Mouse (Mus musculus): ENCODE results near the gene Acbd3. TPM values are rescaled to one million over a fixed set of nuclear protein-coding genes. Genes with fewer than 3 reads are reported as not detected.

Gene Acbd3
- polyA plus RNA-seq, 2 experiments, result 7.2 to 9.8 TPM

GRCm38 (mm10) chr1:180771722-180772121 lies 45.9 kb downstream of the Acbd3 start:
- no peak overlapping the region for H3K4me2 ChIP-seq (ENCODE audit: low read depth)
- no peaks in the 10 kb centered on the region; the same call in 1 of the 2 replicates for H3K27me3 ChIP-seq (ENCODE audit: control insufficient read depth, insufficient read depth, low read length)
- DNase-seq (ENCODE audit: low read depth in 3 of 3, low spot score in 3 of 3) (no peak), ATAC-seq (ENCODE audit: insufficient read depth) (no peak)
- TF ChIP-seq EP300 (IDR thresholded peaks at IDR 0.05; ENCODE audit: low read depth), result no peak
- no peak for TF ChIP-seq CTCF (IDR thresholded peaks at IDR 0.05; ENCODE audit: low read depth)
- no peak overlapping the region for H3K9ac ChIP-seq (replicated peaks)
- 25% methylated on average over 4 of the region's 4 CpGs for WGBS (ENCODE audit: insufficient replicate concordance)
- no peak overlapping the region for H3K27ac ChIP-seq
- H3K4me3 ChIP-seq (ENCODE audit: insufficient read depth in 1 of 2, low read depth in 2 of 2, low read length in 2 of 2), result no peak overlapping the region
- no peaks in the 10 kb centered on the region for H3K36me3 ChIP-seq (replicated peaks; ENCODE audit: control insufficient read depth, insufficient read depth, low read depth)
- peaks cover 0 to 11% of the 10 kb centered on the region in 2 experiments; a peak in 2 of 4 replicates for H3K4me1 ChIP-seq (replicated peaks; ENCODE audit: control insufficient read depth in 2 of 2, insufficient read depth in 2 of 2, low read length in 1 of 2)
- H3K9me3 ChIP-seq (ENCODE audit: control insufficient read depth, low read length), result peaks cover 3% of the 10 kb centered on the region

DNA sequence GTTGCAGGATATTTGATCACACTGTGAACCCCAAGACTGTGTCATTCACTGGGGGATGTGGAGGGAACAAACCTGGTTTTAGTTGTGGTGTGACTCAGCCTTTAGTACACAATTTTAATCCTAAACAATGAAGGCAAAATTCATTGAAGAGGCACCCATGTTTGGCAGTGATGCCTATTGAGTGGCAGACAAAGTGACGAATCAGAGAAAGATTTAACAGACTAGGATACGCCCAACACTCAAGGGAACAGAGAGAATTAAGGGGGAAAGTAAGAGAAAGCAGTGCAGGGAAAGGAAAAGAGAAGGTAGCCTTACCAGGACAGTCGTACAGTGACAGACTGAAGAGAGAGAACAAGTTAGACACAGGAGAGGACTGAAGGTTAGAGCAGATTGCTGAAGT lies 46.4 kb downstream of the Acbd3 start:
- Histone ChIP-seq H3K27me3 (ENCODE audit: control insufficient read depth, insufficient read depth, low read length) (no peaks in the 10 kb centered on the region), H3K9me3 (ENCODE audit: control insufficient read depth, low read length) (peaks cover 3% of the 10 kb centered on the region), H3K4me2 (ENCODE audit: low read depth) (no peak overlapping the region), H3K36me3 (replicated peaks; ENCODE audit: control insufficient read depth, insufficient read depth, low read depth) (no peaks in the 10 kb centered on the region), H3K27ac (no peak overlapping the region), H3K9ac (replicated peaks) (no peak overlapping the region), H3K4me3 (ENCODE audit: insufficient read depth in 1 of 2, low read depth in 2 of 2, low read length in 2 of 2) (no peak overlapping the region), H3K4me1 (replicated peaks; ENCODE audit: control insufficient read depth in 2 of 2, insufficient read depth in 2 of 2, low read length in 1 of 2) (peaks cover 0 to 14% of the 10 kb centered on the region in 2 experiments; a peak in 2 of 4 replicates)
- ATAC-seq (ENCODE audit: insufficient read depth) (no peak), DNase-seq (ENCODE audit: low read depth in 3 of 3, low spot score in 3 of 3) (no peak)
- WGBS (ENCODE audit: insufficient replicate concordance), result 77% methylated on average over 3 of the region's 3 CpGs
- TF ChIP-seq EP300 (IDR thresholded peaks at IDR 0.05; ENCODE audit: low read depth) (no peak), CTCF (IDR thresholded peaks at IDR 0.05; ENCODE audit: low read depth) (no peak)

DNA sequence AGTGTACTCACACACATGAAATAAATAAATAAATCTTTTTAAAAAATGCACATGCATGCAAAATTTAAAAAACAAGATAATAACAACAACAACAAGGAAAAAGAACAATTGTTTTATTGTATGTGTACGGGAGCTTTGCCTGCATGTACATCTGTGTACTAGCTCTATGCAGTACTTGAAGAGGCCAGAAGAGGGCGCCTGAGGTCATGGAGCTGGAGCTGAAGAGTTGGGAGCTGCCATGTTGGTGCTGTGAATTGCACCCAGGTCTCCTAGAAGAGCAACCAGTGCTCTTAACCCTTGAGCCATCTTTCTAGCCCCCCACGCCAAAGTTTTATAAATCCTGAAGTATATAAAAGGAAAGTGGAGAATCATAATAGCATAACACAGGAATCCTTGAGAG lies 48.8 kb downstream of the Acbd3 start:
- ATAC-seq (ENCODE audit: insufficient read depth) (no peak), DNase-seq (ENCODE audit: low read depth in 3 of 3, low spot score in 3 of 3) (peak in 1 of 3 experiments; percentile 30)
- Histone ChIP-seq H3K36me3 (replicated peaks; ENCODE audit: control insufficient read depth, insufficient read depth, low read depth) (no peaks in the 10 kb centered on the region), H3K9ac (replicated peaks) (no peak overlapping the region), H3K9me3 (ENCODE audit: control insufficient read depth, low read length) (peaks cover 3% of the 10 kb centered on the region), H3K4me2 (ENCODE audit: low read depth) (no peak overlapping the region), H3K27ac (no peak overlapping the region), H3K4me3 (ENCODE audit: insufficient read depth in 1 of 2, low read depth in 2 of 2, low read length in 2 of 2) (no peak overlapping the region), H3K4me1 (replicated peaks; ENCODE audit: control insufficient read depth in 2 of 2, insufficient read depth in 2 of 2, low read length in 1 of 2) (peaks cover 0 to 11% of the 10 kb centered on the region in 2 experiments; a peak in 2 of 4 replicates), H3K27me3 (ENCODE audit: control insufficient read depth, insufficient read depth, low read length) (no peaks in the 10 kb centered on the region; the same call in 1 of the 2 replicates)
- 49% methylated on average over 3 of the region's 3 CpGs for WGBS (ENCODE audit: insufficient replicate concordance)
- no peak for TF ChIP-seq EP300 (IDR thresholded peaks at IDR 0.05; ENCODE audit: low read depth)
- peak; percentile 81 for TF ChIP-seq CTCF (IDR thresholded peaks at IDR 0.05; ENCODE audit: low read depth)

- TF ChIP-seq CTCF (IDR thresholded peaks at IDR 0.05; ENCODE audit: low read depth) (no peak), EP300 (IDR thresholded peaks at IDR 0.05; ENCODE audit: low read depth) (no peak)
- ATAC-seq (ENCODE audit: insufficient read depth) (no peak), DNase-seq (ENCODE audit: low read depth in 3 of 3, low spot score in 3 of 3) (no peak)
- no peak overlapping the region for H3K4me2 ChIP-seq (ENCODE audit: low read depth)
- H3K27me3 ChIP-seq (ENCODE audit: control insufficient read depth, insufficient read depth, low read length), result no peaks in the 10 kb centered on the region; the same call in 1 of the 2 replicates
- no peak overlapping the region for H3K4me3 ChIP-seq (ENCODE audit: insufficient read depth in 1 of 2, low read depth in 2 of 2, low read length in 2 of 2)
- no peaks in the 10 kb centered on the region for H3K36me3 ChIP-seq (replicated peaks; ENCODE audit: control insufficient read depth, insufficient read depth, low read depth)
- H3K4me1 ChIP-seq (replicated peaks; ENCODE audit: control insufficient read depth in 2 of 2, insufficient read depth in 2 of 2, low read length in 1 of 2), result peaks cover 0 to 11% of the 10 kb centered on the region in 2 experiments; a peak in 2 of 4 replicates
- H3K9me3 ChIP-seq (ENCODE audit: control insufficient read depth, low read length), result peaks cover 3% of the 10 kb centered on the region
- WGBS (ENCODE audit: insufficient replicate concordance), result 74% methylated on average over 10 of the region's 10 CpGs
- H3K9ac ChIP-seq (replicated peaks), result no peak overlapping the region
- no peak overlapping the region for H3K27ac ChIP-seq
Observed at GRCm38 (mm10) chr1:180775317-180775716, 49.5 kb downstream of the Acbd3 start.

DNA sequence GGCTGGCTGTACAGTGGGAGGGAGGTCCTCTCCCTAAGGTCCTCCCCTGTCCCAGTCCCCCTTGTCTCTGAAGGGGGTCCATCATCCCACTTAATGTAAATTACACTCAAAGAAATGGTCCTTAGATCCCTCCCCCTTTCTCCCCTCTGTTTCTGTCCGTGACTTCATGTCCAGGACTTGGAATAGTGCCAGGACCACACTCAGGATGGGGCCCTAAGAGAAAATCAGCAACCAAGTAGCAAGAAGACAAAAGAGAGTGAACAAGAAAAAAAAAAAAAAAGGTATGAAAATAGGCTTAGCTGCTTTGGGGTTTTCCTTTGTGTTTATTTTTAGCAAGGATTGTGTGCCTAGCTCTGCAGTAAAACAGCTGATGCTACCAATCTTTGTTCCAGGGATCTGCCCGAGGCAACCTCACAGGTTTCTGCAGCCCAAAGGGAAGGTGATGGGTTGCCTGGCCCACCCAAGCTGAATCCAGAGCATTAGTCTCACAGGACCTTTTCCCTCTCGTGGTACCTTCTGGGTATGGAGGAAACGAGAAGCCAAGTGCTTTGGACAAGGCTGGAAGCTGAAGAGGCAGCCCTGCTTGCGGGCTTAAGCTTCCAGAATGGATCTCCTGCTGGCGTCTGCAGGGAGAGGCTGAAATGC lies 50.1 kb downstream of the Acbd3 start:
- peaks cover 3% of the 10 kb centered on the region for H3K9me3 ChIP-seq (ENCODE audit: control insufficient read depth, low read length)
- H3K4me2 ChIP-seq (ENCODE audit: low read depth), result no peak overlapping the region
- no peak for ATAC-seq (ENCODE audit: insufficient read depth)
- no peaks in the 10 kb centered on the region; the same call in 1 of the 2 replicates for H3K27me3 ChIP-seq (ENCODE audit: control insufficient read depth, insufficient read depth, low read length)
- no peak overlapping the region for H3K4me3 ChIP-seq (ENCODE audit: insufficient read depth in 1 of 2, low read depth in 2 of 2, low read length in 2 of 2)
- peaks cover 0 to 11% of the 10 kb centered on the region in 2 experiments; a peak in 2 of 4 replicates for H3K4me1 ChIP-seq (replicated peaks; ENCODE audit: control insufficient read depth in 2 of 2, insufficient read depth in 2 of 2, low read length in 1 of 2)
- TF ChIP-seq CTCF (IDR thresholded peaks at IDR 0.05; ENCODE audit: low read depth), result no peak
- no peak for TF ChIP-seq EP300 (IDR thresholded peaks at IDR 0.05; ENCODE audit: low read depth)
- DNase-seq (ENCODE audit: low read depth in 3 of 3, low spot score in 3 of 3), result no peak
- no peak overlapping the region for H3K9ac ChIP-seq (replicated peaks)
- no peak overlapping the region for H3K27ac ChIP-seq
- no peaks in the 10 kb centered on the region for H3K36me3 ChIP-seq (replicated peaks; ENCODE audit: control insufficient read depth, insufficient read depth, low read depth)
- 67% methylated on average over 6 of the region's 6 CpGs for WGBS (ENCODE audit: insufficient replicate concordance)
